19 mouse cellular contexts compared by ENCODE assay signal in the genomic region with DNA sequence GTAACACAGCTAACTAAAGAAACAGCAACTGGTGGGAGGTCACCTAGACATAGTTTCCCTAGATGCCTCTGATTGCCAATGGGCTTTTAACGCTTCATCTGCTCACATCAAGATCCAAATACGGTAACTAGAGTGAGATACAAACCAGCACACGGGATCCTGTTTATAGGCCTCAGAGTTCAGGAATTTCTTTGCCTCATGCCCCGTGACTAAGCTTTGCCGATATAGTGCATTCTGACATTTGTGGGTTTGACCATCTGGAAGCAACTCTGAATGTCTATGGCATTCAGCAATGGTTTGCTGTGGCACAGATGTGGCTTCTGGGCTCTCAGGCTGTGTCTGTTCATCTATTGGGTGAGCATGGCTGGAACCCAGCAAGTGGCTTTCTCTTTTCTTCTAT.
"Had no signal": no experiment of that assay in that cellular context is flagged by ENCODE, and none has a peak within 500 bp of the region (broad histone marks: within the 10 kb centered on the region; RNA-seq: fewer than 3 reads in every experiment).

No protein-coding gene starts in this region.

- DNase-seq: kidney, adult 18-20 months; kidney, adult 9 months; kidney, postnatal 14 days; kidney, postnatal 4 days; left cerebral cortex, postnatal 4 days; liver, postnatal 0 days; lung, embryonic 14.5 days; lung, postnatal 36 days; midbrain, embryonic 14.5 days; right cerebral cortex, postnatal 14 days; spleen, adult 18-20 months; thymus, adult 18-20 months; thymus, postnatal 36 days had no signal

- H3K4me3 ChIP-seq: limb, embryonic 12.5 days; limb, embryonic 15.5 days; megakaryocyte, embryonic 14.5 days; neural tube, embryonic 13.5 days had no signal

- H3K4me1 ChIP-seq: limb, embryonic 12.5 days; limb, embryonic 15.5 days; megakaryocyte, embryonic 14.5 days; neural tube, embryonic 13.5 days had no signal

- H3K27ac ChIP-seq: limb, embryonic 12.5 days; limb, embryonic 15.5 days; liver, embryonic 14.5 days; neural tube, embryonic 13.5 days had no signal

- ATAC-seq: liver, postnatal 0 days; lung, postnatal 0 days had no signal
